Mouse (Mus musculus) CH12.LX (cell line): ENCODE results near the gene Sorcs3.

Experiments used
- CTCF ChIP-seq, 2 experiments: IDR thresholded peaks in 1 of 2; conservative IDR thresholded peaks in 1 of 2; 2 replicates each; pipeline ENCODE4 v1.5.1; 2011 to 2012; ENCODE audit warnings: low read depth in 2 of 2, low read length in 2 of 2, improper control_type of control experiment in 1 of 2, inconsistent platforms in 1 of 2, mild to moderate bottlenecking in 1 of 2, moderate library complexity in 1 of 2
- E2F4 ChIP-seq: IDR thresholded peaks from 2 replicates; pipeline ENCODE4 v1.6.1; 2011; ENCODE audit warnings: low read depth, low read length, improper control_type of control experiment; ENCODE audit not compliant: insufficient replicate concordance
- ELF1 ChIP-seq: IDR thresholded peaks from 2 replicates; pipeline ENCODE4 v1.6.1; 2014; ENCODE audit warnings: low read depth, mild to moderate bottlenecking, inconsistent platforms, low read length, improper control_type of control experiment
- EP300 ChIP-seq: IDR thresholded peaks from 2 replicates; pipeline ENCODE4 v1.6.1; 2011; ENCODE audit warnings: low read length, improper control_type of control experiment
- HCFC1 ChIP-seq: IDR thresholded peaks from 2 replicates; pipeline ENCODE4 v1.6.1; 2012; ENCODE audit warnings: low read depth, mild to moderate bottlenecking, inconsistent platforms, low read length, improper control_type of control experiment
- IRF4 ChIP-seq: IDR thresholded peaks from 2 replicates; pipeline ENCODE4 v1.6.1; 2014; ENCODE audit warnings: low read depth, mild to moderate bottlenecking, inconsistent platforms, low read length, improper control_type of control experiment
- MXI1 ChIP-seq: IDR thresholded peaks from 2 replicates; pipeline ENCODE4 v1.6.1; 2011; ENCODE audit warnings: mild to moderate bottlenecking, low read depth, low read length, improper control_type of control experiment
- POLR2A ChIP-seq: IDR thresholded peaks from 2 replicates; pipeline ENCODE4 v1.6.1; 2011; ENCODE audit warnings: low read depth, mild to moderate bottlenecking, improper control_type of control experiment, low read length
- POLR2AphosphoS2 ChIP-seq: IDR thresholded peaks from 2 replicates; pipeline ENCODE4 v1.6.1; 2011; ENCODE audit warnings: low read depth, low read length, improper control_type of control experiment
- RCOR1 ChIP-seq: conservative IDR thresholded peaks from 2 replicates; pipeline ENCODE4 v1.6.1; 2012; ENCODE audit warnings: low read depth, mild to moderate bottlenecking, inconsistent platforms, low read length, improper control_type of control experiment
- USF1 ChIP-seq: IDR thresholded peaks from 2 replicates; pipeline ENCODE4 v1.6.1; 2014; ENCODE audit warnings: low read depth, mild to moderate bottlenecking, inconsistent platforms, low read length, improper control_type of control experiment
- USF2 ChIP-seq: conservative IDR thresholded peaks from 2 replicates; pipeline ENCODE4 v1.6.1; 2011; ENCODE audit warnings: low read depth, low read length, improper control_type of control experiment
- ZKSCAN1 ChIP-seq: IDR thresholded peaks from 2 replicates; pipeline ENCODE4 v1.6.1; 2012; ENCODE audit warnings: low read depth, inconsistent platforms, low read length, improper control_type of control experiment, borderline replicate concordance
- ZMIZ1 ChIP-seq: IDR thresholded peaks from 2 replicates; pipeline ENCODE4 v1.6.1; 2012; ENCODE audit warnings: low read depth, mild to moderate bottlenecking, inconsistent platforms, low read length, improper control_type of control experiment

DNA sequence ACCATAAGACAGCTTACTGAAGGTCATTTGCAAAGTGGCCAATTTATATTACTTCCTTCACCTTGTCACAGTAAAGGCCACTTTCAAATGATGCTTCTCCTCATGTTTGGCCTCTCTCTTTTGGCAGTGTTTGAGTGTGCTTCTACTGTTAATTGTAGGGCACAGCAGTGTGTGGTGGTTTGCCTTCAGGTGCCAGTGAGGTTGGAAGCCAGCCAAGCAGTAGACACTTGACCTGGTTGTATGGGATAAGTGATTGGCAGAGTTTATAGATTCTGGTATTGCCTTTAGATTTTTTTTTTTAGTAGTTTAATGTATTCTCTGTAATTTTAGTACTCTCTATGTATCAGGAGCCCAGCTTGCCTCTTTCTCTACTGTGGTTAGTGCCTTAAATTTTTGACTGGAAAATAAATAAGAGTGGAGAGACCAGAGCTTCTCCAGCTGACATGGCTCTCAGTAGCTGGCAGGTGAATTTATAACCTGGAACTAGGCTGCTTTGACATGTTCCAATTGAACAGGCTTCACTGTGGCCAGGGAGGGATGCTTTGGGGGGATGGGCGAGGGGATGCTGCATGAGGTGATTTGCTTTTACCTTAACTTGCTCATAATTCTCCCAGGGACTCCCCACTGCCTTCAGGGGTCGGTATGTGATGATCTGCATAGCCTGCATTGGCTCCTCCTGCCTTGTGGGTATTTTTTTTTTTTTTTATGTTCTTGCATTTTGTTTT, 298.2 kb downstream of the Sorcs3 start:
- TF ChIP-seq ZMIZ1 = no peak
- no peak for TF ChIP-seq EP300
- no peak for TF ChIP-seq POLR2A
- TF ChIP-seq USF2 = no peak
- no peak for TF ChIP-seq CTCF (conservative IDR thresholded peaks at IDR 0.05 in 1 of 2, IDR thresholded peaks at IDR 0.05 in 1 of 2; ENCODE audit: low read depth in 2 of 2, low read length in 2 of 2)
- TF ChIP-seq USF1 = no peak
- no peak for TF ChIP-seq ELF1
- TF ChIP-seq HCFC1 = no peak
- no peak for TF ChIP-seq E2F4
- TF ChIP-seq IRF4 = no peak
- no peak for TF ChIP-seq POLR2AphosphoS2
- TF ChIP-seq MXI1 = no peak
- no peak for TF ChIP-seq ZKSCAN1
- TF ChIP-seq RCOR1 = no peak
